ENCODE assay signal across 13 mouse cellular contexts in genomic region chr9:108163646-108164284, GRCm38 (mm10). TPM values are rescaled to one million over a fixed set of nuclear protein-coding genes. Genes with fewer than 3 reads are reported as not detected.
DNase-seq lines count a peak whose midpoint lies in the region; TF ChIP-seq lines count a peak whose summit lies in the region.
"Had no signal": no experiment of that assay in that cellular context is flagged by ENCODE, and none has a peak within 500 bp of the region (broad histone marks: within the 10 kb centered on the region; RNA-seq: fewer than 3 reads in every experiment).

No protein-coding gene starts in this region.

- peak overlapping the region; percentile 20; the same call in 1 of the 2 replicates for H3K4me3 ChIP-seq in spleen, adult 2 months (ENCODE audit: extremely low read depth, insufficient read depth, insufficient read length)
- H3K4me3 ChIP-seq in MEL (ENCODE audit: control insufficient read depth in 1 of 2, insufficient read depth in 1 of 2, low read depth in 2 of 2, low read length in 2 of 2), result peak overlapping the region; percentile 29 to 38
- H3K4me3 ChIP-seq: forebrain, embryonic 12.5 days; heart, embryonic 12.5 days; lung, embryonic 15.5 days had no signal

- no peak for TF ChIP-seq EP300 in MEL (IDR thresholded peaks at IDR 0.05; ENCODE audit: low read depth in 1 of 2, low read length in 2 of 2)

- 0 out of 2 replicates have a peak overlapping the region, but pooled peaks have one; percentile 32 for H3K9ac ChIP-seq in MEL (ENCODE audit: control insufficient read depth, low read depth, low read length, poor library complexity, severe bottlenecking)
- H3K9ac ChIP-seq: forebrain, embryonic 12.5 days; heart, embryonic 12.5 days; lung, embryonic 15.5 days had no signal

- no peak overlapping the region for H3K27ac ChIP-seq in spleen, adult 2 months (ENCODE audit: insufficient read depth, low read length)
- H3K27ac ChIP-seq in MEL (ENCODE audit: control insufficient read depth, low read depth, low read length), result no peak overlapping the region
- H3K27ac ChIP-seq: forebrain, embryonic 12.5 days; lung, embryonic 15.5 days had no signal

- no peak for TF ChIP-seq POLR2A in spleen, adult 2 months (IDR thresholded peaks at IDR 0.05; ENCODE audit: low read depth, low read length)
- TF ChIP-seq POLR2A in MEL (IDR thresholded peaks at IDR 0.05; ENCODE audit: control insufficient read depth in 1 of 2, insufficient read depth in 1 of 2, low read depth in 1 of 2, low read length in 2 of 2, poor library complexity in 1 of 2), result no peak

- no peak for DNase-seq in spleen, adult 2 months (ENCODE audit: low read depth in 1 of 2, low spot score in 2 of 2)
- DNase-seq in spleen, adult 18-20 months, result no peak
- peak; percentile 46 for DNase-seq in MEL (ENCODE audit: low read depth, low spot score)
- DNase-seq in induced T-regulatory cell, adult 2 months (ENCODE audit: low read depth), result peak; percentile 66
- DNase-seq in splenic B cell, adult 2 months (ENCODE audit: low read depth, low spot score), result peak; percentile 8
- no peak for DNase-seq in spleen, adult 12 weeks (ENCODE audit: low spot score)
- DNase-seq in thymus, postnatal 25 days, result no peak
- DNase-seq: adrenal gland, adult 2 months; cerebellum, adult 11 months; heart, postnatal 4 days had no signal

- no peak for TF ChIP-seq CTCF in spleen, adult 2 months (IDR thresholded peaks at IDR 0.05; ENCODE audit: extremely low read depth, insufficient read depth, insufficient read length, insufficient replicate concordance)
- no peak for TF ChIP-seq CTCF in MEL (IDR thresholded peaks at IDR 0.05 in 2 of 3, conservative IDR thresholded peaks at IDR 0.05 in 1 of 3; ENCODE audit: control insufficient read depth in 1 of 3, insufficient read depth in 1 of 3, low read depth in 2 of 3, low read length in 3 of 3, poor library complexity in 1 of 3, severe bottlenecking in 1 of 3)

- WGBS in spleen, adult 2 months, result 29% methylated on average over 16 of the region's 16 CpGs

- TF ChIP-seq RAD21 in MEL (IDR thresholded peaks at IDR 0.05; ENCODE audit: low read depth, low read length), result no peak

- H3K36me3 ChIP-seq in spleen, adult 2 months (ENCODE audit: control insufficient read depth, insufficient read depth, low read length), result no peaks in the 10 kb centered on the region
- H3K36me3 ChIP-seq in MEL (ENCODE audit: control insufficient read depth in 1 of 2, insufficient read depth in 2 of 2, low read length in 2 of 2), result peaks cover 0 to 3% of the 10 kb centered on the region in 2 experiments; a peak in 1 of 4 replicates
- H3K36me3 ChIP-seq in splenic B cell, adult 2 months (ENCODE audit: control insufficient read depth, insufficient read depth, low read length, poor library complexity, severe bottlenecking), result no peaks in the 10 kb centered on the region
- H3K36me3 ChIP-seq: forebrain, embryonic 12.5 days; heart, embryonic 12.5 days; lung, embryonic 15.5 days had no signal

- no peaks in the 10 kb centered on the region for H3K79me2 ChIP-seq in MEL (ENCODE audit: control insufficient read depth, insufficient read depth, low read length, poor library complexity)

- H3K27me3 ChIP-seq in spleen, adult 2 months (ENCODE audit: control insufficient read depth, insufficient read depth, low read length), result no peaks in the 10 kb centered on the region
- H3K27me3 ChIP-seq in MEL (ENCODE audit: control insufficient read depth in 1 of 2, insufficient read depth in 2 of 2, low read length in 2 of 2), result peaks cover 7 to 23% of the 10 kb centered on the region in 2 experiments
- no peaks in the 10 kb centered on the region for H3K27me3 ChIP-seq in splenic B cell, adult 2 months (ENCODE audit: control insufficient read depth, insufficient read depth, low read length, poor library complexity, severe bottlenecking)
- H3K27me3 ChIP-seq: forebrain, embryonic 12.5 days; lung, embryonic 15.5 days had no signal

- H3K4me1 ChIP-seq in spleen, adult 2 months (ENCODE audit: control insufficient read depth, insufficient read depth, insufficient read length), result no peaks in the 10 kb centered on the region
- H3K4me1 ChIP-seq in MEL (ENCODE audit: control insufficient read depth in 1 of 2, insufficient read depth in 2 of 2, low read length in 2 of 2), result peaks cover 0 to 4% of the 10 kb centered on the region in 2 experiments; a peak in 2 of 4 replicates
- H3K4me1 ChIP-seq: forebrain, embryonic 12.5 days; heart, embryonic 12.5 days; lung, embryonic 15.5 days had no signal

- no peaks in the 10 kb centered on the region for H3K9me3 ChIP-seq in MEL (replicated peaks; ENCODE audit: insufficient read depth, low read length)
- H3K9me3 ChIP-seq: forebrain, embryonic 12.5 days; heart, embryonic 12.5 days; lung, embryonic 15.5 days had no signal

TF ChIP-seq in MEL, 35 proteins besides CTCF, POLR2A, EP300 and RAD21:
- TF ChIP-seq SMC3 (IDR thresholded peaks at IDR 0.05; ENCODE audit: low read depth, low read length) (no peak), GATA1 (IDR thresholded peaks at IDR 0.05; ENCODE audit: low read depth, low read length) (0 out of 2 replicates have a peak, but pooled peaks have one; percentile 13), SIN3A (IDR thresholded peaks at IDR 0.05; ENCODE audit: low read length) (0 out of 2 replicates have a peak, but pooled peaks have one; percentile 24), TBP (IDR thresholded peaks at IDR 0.05; ENCODE audit: low read depth, low read length) (0 out of 2 replicates have a peak, but pooled peaks have one; percentile 22)

RNA-seq across cellular contexts. Expression of gene Bsn, which starts 26.4 kb away (rescaled TPM):
- polyA plus RNA-seq in spleen, adult 2 months (2012; rRNA removed), result 0.57 and 0.67 TPM in 2 replicates
- total RNA-seq in MEL (2012; rRNA removed), result 2.7 and 3.5 TPM in 2 replicates
- polyA plus RNA-seq in MEL (2012; ENCODE audit: insufficient read depth in 1 of 2, insufficient read length in 2 of 2, low read depth in 1 of 2, low replicate concordance in 2 of 2, missing spikeins in 1 of 2), result 1 to 10 TPM in 1 of 2 experiments, not detected in 1; 5.6 TPM

Comparison
In these comparisons a context has a peak if more than half of its experiments do, and no peak if none do; other contexts are left out.
1. DNase-seq: peak in MEL (single experiment), induced T-regulatory cell, adult 2 months (single experiment) and splenic B cell, adult 2 months (single experiment); none in spleen, adult 2 months (0 of 2), spleen, adult 18-20 months (0 of 2), spleen, adult 12 weeks (single experiment) and thymus, postnatal 25 days (single experiment).